Mouse (Mus musculus) limb, embryonic 15.5 days (tissue): ENCODE results near the gene Plcl1. TPM values are rescaled to one million over a fixed set of nuclear protein-coding genes. Genes with fewer than 3 reads are reported as not detected.

Experiments used
- ATAC-seq: fragments of 200-750 bp; cut with Nextera tagmentation; 2 replicates; pipeline ENCODE4 v1.8.0; 2017; ENCODE audit warnings: low read depth, moderate TSS enrichment; ENCODE audit not compliant: insufficient number of reproducible peaks, low FRiP score, low TSS enrichment
- H3K27ac ChIP-seq: fragments of 300-500 bp; sonication (generic); 2 replicates; pipeline ENCODE4 v1.5.1; 2015; ENCODE audit warnings: moderate library complexity, mild to moderate bottlenecking, inconsistent platforms
- H3K27me3 ChIP-seq: fragments of 300-500 bp; sonication (generic); 2 replicates; pipeline ENCODE4 v1.6.1; 2015; ENCODE audit warnings: inconsistent platforms
- H3K36me3 ChIP-seq: fragments of 300-500 bp; sonication (generic); 2 replicates; pipeline ENCODE4 v1.6.1; 2015; ENCODE audit warnings: inconsistent platforms
- H3K4me1 ChIP-seq: fragments of 300-500 bp; sonication (generic); 2 replicates; pipeline ENCODE4 v1.6.1; 2015; ENCODE audit warnings: inconsistent platforms
- H3K4me2 ChIP-seq: fragments of 300-500 bp; sonication (generic); 2 replicates; pipeline ENCODE4 v1.6.1; 2015; ENCODE audit warnings: mild to moderate bottlenecking, inconsistent platforms
- H3K4me3 ChIP-seq: fragments of 300-500 bp; sonication (generic); 2 replicates; pipeline ENCODE4 v1.5.1; 2015; ENCODE audit warnings: mild to moderate bottlenecking, inconsistent platforms
- H3K9ac ChIP-seq: fragments of 300-500 bp; sonication (generic); 2 replicates; pipeline ENCODE4 v1.6.1; 2015; ENCODE audit warnings: inconsistent platforms
- H3K9me3 ChIP-seq: fragments of 300-500 bp; sonication (generic); 2 replicates; pipeline ENCODE4 v1.6.1; 2016; ENCODE audit warnings: inconsistent platforms
- WGBS: fragments of 180-500 bp; shearing (Covaris S2); methylation state at CpG from one replicate; pipeline ENCODE4 v1.1.7; 2015; 5-methylcytosine and 5-hydroxymethylcytosine counted together
- polyA plus RNA-seq: library from polyadenylated mRNA; unstranded; fragments of >200 nt; fragmentation: Nextera tagmentation; extraction: Ambion mirVana; gene quantifications from 2 replicates; pipeline ENCODE4 v1.2.1, GENCODE M21; 2015

Gene Plcl1
- polyA plus RNA-seq, 1 experiment from 2014 or later, result 2.4 TPM

GRCm38 (mm10) chr1:55699393-55699970 lies 293.8 kb downstream of the Plcl1 start:
- no peaks in the 10 kb centered on the region for H3K9me3 ChIP-seq
- no peak overlapping the region for H3K9ac ChIP-seq
- no peak overlapping the region for H3K27ac ChIP-seq
- 76% methylated on average over 3 of the region's 3 CpGs for whole genome bisulfite sequencing
- H3K36me3 ChIP-seq, result no peaks in the 10 kb centered on the region
- no peaks in the 10 kb centered on the region for H3K27me3 ChIP-seq
- no peaks in the 10 kb centered on the region for H3K4me1 ChIP-seq
- no peak overlapping the region for H3K4me2 ChIP-seq
- no peak for ATAC-seq
- H3K4me3 ChIP-seq, result no peak overlapping the region

GRCm38 (mm10) chr1:55700016-55700415 lies 294.3 kb downstream of the Plcl1 start:
- WGBS, result 94% methylated on average over 1 of the region's 1 CpGs
- Histone ChIP-seq H3K4me2 (no peak overlapping the region), H3K4me3 (no peak overlapping the region)

GRCm38 (mm10) chr1:55700726-55701125 lies 295.0 kb downstream of the Plcl1 start:
- no peaks in the 10 kb centered on the region for H3K9me3 ChIP-seq
- WGBS, result 73% methylated on average over 6 of the region's 6 CpGs
- H3K4me2 ChIP-seq, result no peak overlapping the region
- H3K27ac ChIP-seq, result no peak overlapping the region
- no peak overlapping the region for H3K9ac ChIP-seq
- no peaks in the 10 kb centered on the region for H3K4me1 ChIP-seq
- ATAC-seq, result no peak
- H3K4me3 ChIP-seq, result no peak overlapping the region
- H3K27me3 ChIP-seq, result no peaks in the 10 kb centered on the region
- no peaks in the 10 kb centered on the region for H3K36me3 ChIP-seq

More at GRCm38 (mm10) chr1:55700016-55700415, 294.3 kb downstream of the Plcl1 start:
- Histone ChIP-seq H3K9me3 (no peaks in the 10 kb centered on the region), H3K36me3 (no peaks in the 10 kb centered on the region), H3K27ac (no peak overlapping the region), H3K4me1 (no peaks in the 10 kb centered on the region), H3K9ac (no peak overlapping the region), H3K27me3 (no peaks in the 10 kb centered on the region)
- ATAC-seq, result no peak

GRCm38 (mm10) chr1:55701601-55702000 lies 295.9 kb downstream of the Plcl1 start:
- H3K4me1 ChIP-seq, result no peaks in the 10 kb centered on the region
- H3K36me3 ChIP-seq, result no peaks in the 10 kb centered on the region
- H3K9ac ChIP-seq, result no peak overlapping the region
- no peaks in the 10 kb centered on the region for H3K9me3 ChIP-seq
- 87% methylated on average over 6 of the region's 6 CpGs for WGBS
- H3K27me3 ChIP-seq, result no peaks in the 10 kb centered on the region
- H3K4me3 ChIP-seq, result no peak overlapping the region
- H3K4me2 ChIP-seq, result no peak overlapping the region
- no peak for ATAC-seq
- no peak overlapping the region for H3K27ac ChIP-seq

- H3K36me3 ChIP-seq, result no peaks in the 10 kb centered on the region
- no peak overlapping the region for H3K4me2 ChIP-seq
- no peak overlapping the region for H3K27ac ChIP-seq
- no peaks in the 10 kb centered on the region for H3K4me1 ChIP-seq
- H3K27me3 ChIP-seq, result no peaks in the 10 kb centered on the region
- ATAC-seq, result no peak
- no peak overlapping the region for H3K9ac ChIP-seq
- H3K9me3 ChIP-seq, result no peaks in the 10 kb centered on the region
- 66% methylated on average over 3 of the region's 3 CpGs for WGBS
- no peak overlapping the region for H3K4me3 ChIP-seq
These were observed 296.4 kb downstream of the Plcl1 start for GRCm38 (mm10) chr1:55702106-55702505.

- Histone ChIP-seq H3K4me1 (no peaks in the 10 kb centered on the region), H3K9ac (no peak overlapping the region), H3K36me3 (no peaks in the 10 kb centered on the region), H3K27ac (no peak overlapping the region), H3K9me3 (no peaks in the 10 kb centered on the region), H3K4me3 (no peak overlapping the region), H3K27me3 (no peaks in the 10 kb centered on the region), H3K4me2 (no peak overlapping the region)
- ATAC-seq, result no peak
- WGBS, result 76% methylated on average over 2 of the region's 2 CpGs
These were observed 299.0 kb downstream of the Plcl1 start for GRCm38 (mm10) chr1:55704707-55705106.

GRCm38 (mm10) chr1:55705173-55705572 lies 299.5 kb downstream of the Plcl1 start:
- no peak for ATAC-seq
- WGBS, result 79% methylated on average over 6 of the region's 6 CpGs
- Histone ChIP-seq H3K27me3 (no peaks in the 10 kb centered on the region), H3K9ac (no peak overlapping the region), H3K36me3 (no peaks in the 10 kb centered on the region), H3K9me3 (no peaks in the 10 kb centered on the region), H3K4me3 (no peak overlapping the region), H3K27ac (no peak overlapping the region), H3K4me1 (no peaks in the 10 kb centered on the region), H3K4me2 (no peak overlapping the region)

- H3K4me1 ChIP-seq, result no peaks in the 10 kb centered on the region
- H3K9ac ChIP-seq, result no peak overlapping the region
- 68% methylated on average over 3 of the region's 3 CpGs for WGBS
- H3K4me2 ChIP-seq, result no peak overlapping the region
- ATAC-seq, result no peak
- no peak overlapping the region for H3K27ac ChIP-seq
- H3K9me3 ChIP-seq, result no peaks in the 10 kb centered on the region
- H3K36me3 ChIP-seq, result no peaks in the 10 kb centered on the region
- no peaks in the 10 kb centered on the region for H3K27me3 ChIP-seq
- H3K4me3 ChIP-seq, result no peak overlapping the region
These were observed 300.0 kb downstream of the Plcl1 start for GRCm38 (mm10) chr1:55705756-55706155.

- 59% methylated on average over 1 of the region's 1 CpGs for WGBS
- Histone ChIP-seq H3K4me3 (no peak overlapping the region), H3K4me1 (no peaks in the 10 kb centered on the region), H3K27me3 (no peaks in the 10 kb centered on the region), H3K27ac (no peak overlapping the region), H3K4me2 (no peak overlapping the region), H3K9me3 (no peaks in the 10 kb centered on the region), H3K36me3 (no peaks in the 10 kb centered on the region), H3K9ac (no peak overlapping the region)
- ATAC-seq, result no peak
These were observed 301.2 kb downstream of the Plcl1 start for GRCm38 (mm10) chr1:55706933-55707332.

- 78% methylated on average over 4 of the region's 4 CpGs for WGBS
These were observed 311.6 kb downstream of the Plcl1 start for GRCm38 (mm10) chr1:55717283-55717803.

GRCm38 (mm10) chr1:55725428-55725827 lies 319.7 kb downstream of the Plcl1 start:
- no peak overlapping the region for H3K27ac ChIP-seq
- H3K4me1 ChIP-seq, result no peaks in the 10 kb centered on the region
- H3K27me3 ChIP-seq, result no peaks in the 10 kb centered on the region
- no peak overlapping the region for H3K4me2 ChIP-seq
- ATAC-seq, result no peak
- H3K36me3 ChIP-seq, result no peaks in the 10 kb centered on the region
- no peaks in the 10 kb centered on the region for H3K9me3 ChIP-seq
- no peak overlapping the region for H3K9ac ChIP-seq
- 43% methylated on average over 3 of the region's 3 CpGs for WGBS
- H3K4me3 ChIP-seq, result no peak overlapping the region

More at GRCm38 (mm10) chr1:55717283-55717803, 311.6 kb downstream of the Plcl1 start:
- Histone ChIP-seq H3K4me1 (no peaks in the 10 kb centered on the region), H3K27ac (no peak overlapping the region), H3K9me3 (no peaks in the 10 kb centered on the region), H3K27me3 (no peaks in the 10 kb centered on the region), H3K4me3 (no peak overlapping the region), H3K4me2 (no peak overlapping the region), H3K36me3 (no peaks in the 10 kb centered on the region), H3K9ac (no peak overlapping the region)
- ATAC-seq, result no peak

GRCm38 (mm10) chr1:55729332-55729731 lies 323.6 kb downstream of the Plcl1 start:
- WGBS, result 78% methylated on average over 3 of the region's 3 CpGs
- Histone ChIP-seq H3K4me3 (no peak overlapping the region), H3K9ac (no peak overlapping the region), H3K4me1 (no peaks in the 10 kb centered on the region), H3K36me3 (no peaks in the 10 kb centered on the region), H3K27me3 (no peaks in the 10 kb centered on the region), H3K9me3 (no peaks in the 10 kb centered on the region), H3K27ac (no peak overlapping the region), H3K4me2 (no peak overlapping the region)
- ATAC-seq, result no peak

GRCm38 (mm10) chr1:55732951-55733350 lies 327.2 kb downstream of the Plcl1 start:
- Histone ChIP-seq H3K4me1 (no peaks in the 10 kb centered on the region), H3K9me3 (no peaks in the 10 kb centered on the region), H3K27me3 (no peaks in the 10 kb centered on the region), H3K27ac (no peak overlapping the region), H3K9ac (no peak overlapping the region), H3K36me3 (no peaks in the 10 kb centered on the region), H3K4me3 (no peak overlapping the region), H3K4me2 (no peak overlapping the region)
- WGBS, result 69% methylated on average over 3 of the region's 3 CpGs
- ATAC-seq, result no peak
